Mouse (Mus musculus) megakaryocyte, embryonic 14.5 days (primary cell): ENCODE measurements around the gene Zswim4. TPM values are rescaled to one million over a fixed set of nuclear protein-coding genes. Genes with fewer than 3 reads are reported as not detected.

Experiments used
- H3K27me3 ChIP-seq: replicated peaks from 2 replicates; pipeline ENCODE3; 2012; ENCODE audit warnings: inconsistent platforms
- H3K36me3 ChIP-seq: replicated peaks from 2 replicates; pipeline ENCODE3; 2012; ENCODE audit warnings: low read length, inconsistent platforms, mixed read lengths
- H3K4me1 ChIP-seq: 2 replicates; pipeline ENCODE4 v1.6.1; 2012; ENCODE audit warnings: inconsistent platforms
- H3K4me3 ChIP-seq: replicated peaks from 2 replicates; pipeline ENCODE3; 2012; ENCODE audit warnings: moderate library complexity, mild to moderate bottlenecking, inconsistent platforms
- H3K9me3 ChIP-seq: 2 replicates; pipeline ENCODE4 v1.6.1; 2012; ENCODE audit warnings: inconsistent platforms
- FLI1 ChIP-seq: IDR thresholded peaks from 2 replicates; pipeline ENCODE4 v1.6.1; 2012; ENCODE audit warnings: low read length, inconsistent platforms, mixed read lengths
- GATA1 ChIP-seq: IDR thresholded peaks from 3 replicates; pipeline ENCODE4 v1.6.1; 2012; ENCODE audit warnings: mixed read lengths, low read length, inconsistent platforms, borderline replicate concordance
- polyA plus RNA-seq: library from polyadenylated mRNA; stranded (reverse); fragments of >175 nt; gene quantifications from 2 replicates; pipeline ENCODE4 v1.2.3, GENCODE M21; 2012; ENCODE audit warnings: low replicate concordance; ENCODE audit not compliant: insufficient read depth

Gene Zswim4
- polyA plus RNA-seq, 1 experiment, result 14.1 TPM

DNA sequence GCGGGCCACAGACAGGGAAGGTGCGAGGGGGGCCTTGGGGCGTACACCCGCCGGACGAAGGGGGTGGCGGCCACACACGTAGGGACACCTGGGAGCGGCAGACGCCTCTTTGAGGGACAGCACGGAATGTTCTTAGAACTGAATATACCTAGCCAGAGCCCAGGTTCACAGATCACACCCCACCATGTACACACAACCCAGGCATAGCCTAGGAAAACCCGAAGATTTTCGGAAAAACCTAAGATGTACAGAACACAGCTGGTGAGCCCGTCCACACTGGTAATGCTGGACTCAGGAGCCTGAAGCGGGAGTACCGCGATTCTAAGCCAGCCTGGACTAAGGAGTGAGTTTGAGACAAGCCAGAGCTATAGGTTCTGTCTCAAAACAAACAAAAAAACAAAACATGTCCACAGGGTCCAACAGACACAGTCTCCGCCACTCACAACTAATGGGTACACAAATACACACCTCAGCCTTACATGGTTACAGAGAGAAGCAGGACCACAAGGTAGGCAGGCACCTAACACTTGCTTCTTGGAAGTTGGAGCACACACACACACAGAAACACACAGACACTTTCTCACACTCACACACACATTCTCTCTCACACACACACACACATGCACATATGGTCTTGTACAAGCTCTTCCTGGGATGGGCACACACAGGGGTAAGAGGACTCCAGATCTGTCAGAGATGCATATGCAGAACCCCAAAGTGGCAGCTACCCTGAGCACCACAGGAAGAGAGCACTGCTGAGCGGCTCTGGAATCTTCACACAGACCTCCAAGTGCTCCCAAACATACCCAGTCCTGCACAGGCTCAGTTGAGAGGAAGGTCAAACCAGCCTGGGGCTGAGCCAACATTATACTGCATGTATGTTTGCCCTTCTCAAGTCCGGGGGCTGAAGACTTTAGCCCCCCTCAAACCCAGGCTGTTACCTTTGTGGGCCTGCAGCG lies 52.5 kb downstream of the Zswim4 start:
- Histone ChIP-seq H3K27me3 (peaks cover 31% of the 10 kb centered on the region), H3K9me3 (peaks cover 9% of the 10 kb centered on the region; the same call in 1 of the 2 replicates)

DNA sequence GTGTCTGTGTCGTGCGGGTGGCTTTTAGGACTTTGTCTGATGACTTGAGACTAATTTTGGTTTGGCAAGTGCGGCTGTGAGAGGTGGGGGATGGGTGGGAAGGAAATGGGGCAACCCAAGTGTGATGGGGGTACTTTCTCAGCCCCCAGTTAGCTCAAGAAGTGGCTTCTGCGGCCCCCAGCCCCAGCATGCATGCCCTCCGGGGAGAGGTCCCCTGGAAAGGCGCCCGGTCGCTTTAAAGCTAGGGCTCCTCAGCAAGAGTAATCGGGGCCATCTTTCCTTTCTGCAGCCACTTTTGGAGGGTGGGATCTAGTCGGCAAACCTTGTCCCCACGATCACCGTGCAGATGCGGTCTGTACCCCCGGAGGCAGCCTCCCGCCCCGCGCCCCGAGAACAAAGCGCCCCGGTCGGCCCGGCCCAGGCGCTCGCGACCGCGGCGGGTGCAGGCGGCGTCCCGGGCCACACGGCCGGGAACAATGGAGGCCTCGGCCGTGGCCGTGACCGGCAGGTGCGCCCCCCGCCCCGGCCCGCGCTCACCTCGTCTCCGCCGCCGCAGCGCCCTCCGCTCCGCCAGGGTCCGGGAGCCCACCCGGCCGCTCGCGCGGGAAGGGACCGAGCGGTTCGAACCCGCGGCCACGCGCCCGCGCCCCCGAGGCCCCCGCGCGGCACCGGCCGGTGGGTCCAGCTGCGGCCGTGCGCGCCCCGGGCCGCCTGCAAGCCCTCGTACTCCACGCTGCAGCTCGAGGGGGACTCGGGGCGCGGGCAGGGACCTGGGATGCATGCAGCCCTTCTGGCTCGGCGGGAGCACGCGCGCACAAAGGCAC lies 53.4 kb downstream of the Zswim4 start:
- Histone ChIP-seq H3K36me3 (peaks cover 3% of the 10 kb centered on the region), H3K4me1 (peaks cover 62% of the 10 kb centered on the region), H3K9me3 (peaks cover 9% of the 10 kb centered on the region; the same call in 1 of the 2 replicates), H3K27me3 (peaks cover 31% of the 10 kb centered on the region), H3K4me3 (peak overlapping the region; percentile 92)
- TF ChIP-seq GATA1, result no peak
- no peak for TF ChIP-seq FLI1

More for the DNA sequence above, 52.5 kb downstream of the Zswim4 start:
- Histone ChIP-seq H3K4me1 (peaks cover 65% of the 10 kb centered on the region), H3K36me3 (peaks cover 3% of the 10 kb centered on the region), H3K4me3 (peak overlapping the region; percentile 92)
- TF ChIP-seq GATA1 (no peak), FLI1 (no peak)

DNA sequence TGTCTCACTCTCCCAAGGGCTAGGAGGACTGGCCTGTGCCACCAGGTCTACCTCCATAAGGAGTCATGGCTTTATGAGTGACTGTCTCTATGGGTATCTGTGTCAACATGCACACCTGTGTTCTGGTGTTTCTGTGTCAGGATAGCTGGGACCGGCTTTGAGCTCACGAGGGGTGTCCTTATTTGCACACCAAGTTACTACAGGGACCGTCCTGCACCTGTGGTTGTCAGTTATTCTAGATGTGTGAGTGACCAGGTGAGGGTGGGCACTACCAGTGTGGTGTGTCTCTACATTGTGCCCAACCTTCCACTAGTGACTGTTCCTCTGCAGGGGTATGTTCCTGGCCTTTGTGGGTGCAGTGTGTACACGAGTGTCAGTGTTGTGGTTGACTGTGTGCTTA lies 54.0 kb downstream of the Zswim4 start:
- peaks cover 3% of the 10 kb centered on the region for H3K36me3 ChIP-seq

DNA sequence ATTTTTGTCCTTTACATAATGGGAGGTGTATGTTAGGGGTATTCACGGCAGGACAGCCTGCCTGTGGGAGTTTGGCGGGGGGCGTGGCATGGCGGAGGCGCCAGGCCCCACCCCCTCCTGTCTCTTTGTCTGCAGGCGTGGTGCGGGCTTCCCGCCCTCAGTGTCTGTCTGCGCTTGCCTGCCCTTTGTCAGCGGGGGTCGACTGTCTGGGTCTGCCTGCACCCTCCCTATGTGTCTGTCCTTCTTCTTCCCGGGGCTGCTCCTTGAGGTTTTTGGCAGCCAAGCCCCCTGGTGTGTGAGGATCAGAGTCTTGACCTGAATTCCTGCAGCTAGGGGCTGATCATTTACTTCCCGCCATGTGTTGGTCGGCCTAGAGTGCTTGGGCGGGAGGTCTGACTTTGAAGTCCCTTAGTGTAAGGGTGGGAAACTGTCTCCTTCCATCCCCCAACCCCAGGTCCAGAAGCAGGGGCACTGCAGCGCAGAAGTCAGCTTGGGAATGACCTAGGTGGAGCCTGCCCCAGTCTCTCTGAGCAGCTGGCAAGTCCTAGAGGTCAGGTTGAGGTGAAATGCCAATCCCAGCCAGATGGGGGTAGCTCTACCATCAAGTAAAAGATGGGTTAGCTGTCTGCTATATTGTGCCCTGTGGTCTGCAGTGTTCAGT lies 56.2 kb downstream of the Zswim4 start:
- Histone ChIP-seq H3K27me3 (peaks cover 33% of the 10 kb centered on the region), H3K36me3 (peaks cover 3% of the 10 kb centered on the region), H3K9me3 (peaks cover 9% of the 10 kb centered on the region; the same call in 1 of the 2 replicates), H3K4me3 (no peak overlapping the region), H3K4me1 (peaks cover 51% of the 10 kb centered on the region)
- no peak for TF ChIP-seq FLI1
- TF ChIP-seq GATA1, result no peak

More for the DNA sequence above, 54.0 kb downstream of the Zswim4 start:
- Histone ChIP-seq H3K27me3 (peaks cover 33% of the 10 kb centered on the region), H3K4me1 (peaks cover 61% of the 10 kb centered on the region), H3K4me3 (peak overlapping the region; percentile 92), H3K9me3 (peaks cover 9% of the 10 kb centered on the region; the same call in 1 of the 2 replicates)
- no peak for TF ChIP-seq GATA1
- TF ChIP-seq FLI1, result no peak

DNA sequence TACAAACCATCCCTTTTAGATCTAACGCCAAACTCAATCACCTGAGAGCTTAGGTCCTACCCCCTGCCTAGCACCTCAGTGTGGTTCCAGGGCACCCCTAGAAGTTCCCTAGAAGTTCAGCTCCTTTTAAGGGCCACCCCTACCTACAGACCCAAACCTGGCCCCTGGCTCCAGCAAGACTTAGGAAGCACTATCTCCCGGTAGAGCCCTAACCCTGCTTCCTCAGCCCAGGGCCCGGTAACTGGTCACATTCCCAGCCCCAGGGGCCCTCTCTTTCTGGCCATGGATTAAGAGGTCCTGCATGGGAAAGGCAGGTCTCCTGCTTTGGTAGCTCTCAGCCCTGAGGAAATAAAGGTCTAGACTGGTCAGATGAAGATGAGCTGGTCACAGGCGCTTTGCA lies 56.9 kb downstream of the Zswim4 start:
- H3K36me3 ChIP-seq, result no peaks in the 10 kb centered on the region
- peaks cover 29% of the 10 kb centered on the region for H3K27me3 ChIP-seq
- H3K4me3 ChIP-seq, result no peak overlapping the region
- no peak for TF ChIP-seq GATA1
- TF ChIP-seq FLI1, result no peak
- peaks cover 5% of the 10 kb centered on the region; the same call in 1 of the 2 replicates for H3K9me3 ChIP-seq
- peaks cover 51% of the 10 kb centered on the region for H3K4me1 ChIP-seq

DNA sequence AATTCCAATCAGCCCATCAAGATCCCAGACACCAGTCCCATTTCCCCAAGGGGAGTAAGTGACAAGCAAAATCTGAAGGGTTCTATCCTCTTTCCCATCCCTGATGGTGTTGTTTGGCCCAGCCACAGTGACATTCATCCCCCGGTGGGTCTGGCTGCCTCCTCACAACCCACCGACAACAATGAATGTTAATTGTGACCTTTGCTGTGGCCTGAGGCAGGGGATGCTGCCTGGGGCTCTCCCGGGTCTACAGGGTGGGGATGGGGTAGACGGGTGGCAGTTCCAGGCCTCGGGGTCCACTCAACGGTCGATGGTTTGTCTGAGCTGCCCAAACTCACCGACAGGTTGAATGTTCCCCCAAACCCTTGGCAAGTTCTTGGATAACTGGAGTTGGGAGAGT lies 58.3 kb downstream of the Zswim4 start:
- TF ChIP-seq GATA1, result no peak
- no peaks in the 10 kb centered on the region for H3K9me3 ChIP-seq
- peaks cover 16% of the 10 kb centered on the region for H3K27me3 ChIP-seq
- H3K36me3 ChIP-seq, result peaks cover 6% of the 10 kb centered on the region
- H3K4me3 ChIP-seq, result no peak overlapping the region
- peaks cover 42% of the 10 kb centered on the region for H3K4me1 ChIP-seq

DNA sequence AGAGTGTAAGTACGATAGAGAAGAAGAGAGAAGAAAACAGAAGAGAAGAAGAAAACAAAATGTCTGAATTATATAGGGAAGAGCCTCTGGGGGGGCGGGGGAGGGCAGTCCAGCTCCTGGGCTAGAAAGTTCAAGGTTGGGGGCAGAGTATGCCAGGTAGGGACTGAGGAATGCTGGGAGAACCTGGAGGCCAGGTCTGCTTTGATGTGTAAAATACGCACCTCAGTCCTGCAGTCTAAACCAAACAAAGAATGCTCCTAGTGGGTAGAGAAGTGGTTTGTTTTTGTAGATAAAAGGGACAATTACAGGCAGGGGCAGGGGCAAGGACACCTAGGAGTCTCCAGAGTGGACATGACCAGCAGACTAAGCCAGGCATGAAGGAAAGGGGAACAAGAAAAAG lies 59.5 kb downstream of the Zswim4 start:
- peaks cover 12% of the 10 kb centered on the region for H3K36me3 ChIP-seq
- no peak overlapping the region for H3K4me3 ChIP-seq
- H3K27me3 ChIP-seq, result peaks cover 8% of the 10 kb centered on the region
- H3K9me3 ChIP-seq, result no peaks in the 10 kb centered on the region
- TF ChIP-seq GATA1 (no peak), FLI1 (no peak)
- H3K4me1 ChIP-seq, result peaks cover 44% of the 10 kb centered on the region

DNA sequence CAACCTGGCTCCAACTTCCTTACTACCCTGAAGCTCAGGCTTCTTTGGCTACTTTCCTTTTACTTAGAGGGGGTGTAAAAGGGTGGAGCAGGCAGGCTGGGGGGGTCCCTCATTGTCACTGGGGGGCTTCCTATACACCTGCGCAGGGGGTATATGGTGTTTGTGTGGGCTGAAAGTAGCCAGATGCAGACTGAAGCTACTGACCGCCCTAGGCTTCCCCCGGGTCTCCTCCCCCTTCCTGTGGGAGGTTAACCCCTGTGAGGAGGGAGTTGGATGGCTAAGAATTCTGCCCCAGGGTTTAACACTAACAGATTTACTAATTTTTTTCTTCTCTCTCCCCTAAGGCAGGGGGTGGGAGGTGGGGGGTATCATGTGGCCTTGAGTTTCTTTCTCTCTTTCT lies 60.3 kb downstream of the Zswim4 start:
- Histone ChIP-seq H3K36me3 (peaks cover 16% of the 10 kb centered on the region), H3K9me3 (no peaks in the 10 kb centered on the region), H3K4me1 (peaks cover 52% of the 10 kb centered on the region), H3K4me3 (no peak overlapping the region), H3K27me3 (peaks cover 6% of the 10 kb centered on the region)
- no peak for TF ChIP-seq GATA1
- TF ChIP-seq FLI1, result no peak

DNA sequence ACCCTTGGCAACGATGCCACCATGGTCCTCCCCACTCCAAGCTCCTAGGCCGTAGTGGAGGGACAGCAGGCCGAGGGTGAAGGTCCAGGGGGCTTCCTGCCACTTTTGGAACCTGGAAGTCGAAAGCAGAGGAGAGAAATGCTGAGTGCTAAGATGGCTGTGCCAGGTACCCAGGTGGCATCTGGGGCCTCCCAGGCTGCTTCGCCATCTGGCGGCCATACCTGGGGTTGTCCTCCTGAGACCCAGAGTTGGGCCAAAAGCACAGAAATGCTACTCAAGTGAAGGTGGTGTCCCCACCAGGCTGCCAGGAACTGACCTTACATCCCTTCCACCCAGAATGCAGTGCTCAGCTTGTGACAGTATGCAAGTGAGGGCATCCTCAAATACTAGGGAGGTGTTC lies 63.0 kb downstream of the Zswim4 start:
- peaks cover 11% of the 10 kb centered on the region for H3K27me3 ChIP-seq
- TF ChIP-seq FLI1, result no peak
- no peak for TF ChIP-seq GATA1
- no peak overlapping the region for H3K4me3 ChIP-seq

More for the DNA sequence above, 63.0 kb downstream of the Zswim4 start:
- Histone ChIP-seq H3K4me1 (peaks cover 61% of the 10 kb centered on the region), H3K9me3 (no peaks in the 10 kb centered on the region), H3K36me3 (peaks cover 16% of the 10 kb centered on the region)
